Mouse (Mus musculus) cortical plate, adult 2 months (tissue): ENCODE results near the gene Mmp19. TPM values are rescaled to one million over a fixed set of nuclear protein-coding genes. Genes with fewer than 3 reads are reported as not detected.

Experiments
- H3K27ac ChIP-seq: fragments of 200-500 bp; 2 replicates; pipeline ENCODE4 v1.5.1; 2012; ENCODE audit warnings: low read length, control low read depth, inconsistent platforms; ENCODE audit not compliant: insufficient read depth
- H3K4me1 ChIP-seq: fragments of 200-500 bp; 2 replicates; pipeline ENCODE4 v1.6.1; 2011; ENCODE audit warnings: low read length; ENCODE audit not compliant: control insufficient read depth, insufficient read depth
- H3K4me3 ChIP-seq: fragments of 200-500 bp; 2 replicates; pipeline ENCODE4 v1.5.1; 2011; ENCODE audit warnings: mild to moderate bottlenecking, low read length, control low read depth; ENCODE audit not compliant: insufficient read depth
- CTCF ChIP-seq: fragments of 200-500 bp; IDR thresholded peaks from 2 replicates; pipeline ENCODE4 v1.5.1; 2011; ENCODE audit warnings: mild to moderate bottlenecking, control low read depth, low read length; ENCODE audit not compliant: insufficient read depth; ENCODE audit errors: extremely low read depth
- POLR2A ChIP-seq: fragments of 200-500 bp; IDR thresholded peaks from 2 replicates; pipeline ENCODE4 v1.6.1; 2011; ENCODE audit warnings: mild to moderate bottlenecking, low read length, control low read depth; ENCODE audit not compliant: insufficient read depth; ENCODE audit errors: extremely low read depth
- polyA plus RNA-seq: library from polyadenylated mRNA; depleted of rRNA; stranded (reverse); fragments of >200 nt; gene quantifications from 2 replicates; pipeline ENCODE4 v1.2.3, GENCODE M21; 2012

Gene Mmp19
- polyA plus RNA-seq, 1 experiment: 0.38 TPM

GRCm38 (mm10) chr10:128798676-128799075 is 8.0 kb downstream of the Mmp19 start:
- TF ChIP-seq POLR2A: no peak
- TF ChIP-seq CTCF: no peak
- Histone ChIP-seq H3K27ac (no peak overlapping the region), H3K4me1 (no peaks in the 10 kb centered on the region; the same call in 1 of the 2 replicates), H3K4me3 (no peak overlapping the region)

GRCm38 (mm10) chr10:128801981-128802495 is 11.3 kb downstream of the Mmp19 start:
- TF ChIP-seq POLR2A (no peak), CTCF (no peak)
- no peak overlapping the region for H3K4me3 ChIP-seq
- peaks cover 7% of the 10 kb centered on the region for H3K4me1 ChIP-seq
- no peak overlapping the region for H3K27ac ChIP-seq

- Histone ChIP-seq H3K4me3 (no peak overlapping the region; the same call in 1 of the 2 replicates), H3K4me1 (peaks cover 9% of the 10 kb centered on the region), H3K27ac (no peak overlapping the region)
- TF ChIP-seq CTCF (no peak), POLR2A (no peak)
These were observed 12.2 kb downstream of the Mmp19 start for GRCm38 (mm10) chr10:128802956-128803355.

GRCm38 (mm10) chr10:128803361-128803760 is 12.7 kb downstream of the Mmp19 start:
- peak overlapping the region; percentile 94 for H3K4me3 ChIP-seq

GRCm38 (mm10) chr10:128803771-128804270 is 13.1 kb downstream of the Mmp19 start, which contains the start of gene Dnajc14:
Dnajc14 (plus strand) TSS chr10:128804062.
- Histone ChIP-seq H3K4me1 (peaks cover 13% of the 10 kb centered on the region), H3K27ac (peak within 1 kb of the TSS; percentile 98), H3K4me3 (peak within 1 kb of the TSS; percentile 94)
- TF ChIP-seq CTCF: no peak
- peak; percentile 77 for TF ChIP-seq POLR2A

More at GRCm38 (mm10) chr10:128803361-128803760, 12.7 kb downstream of the Mmp19 start:
- TF ChIP-seq POLR2A: no peak
- TF ChIP-seq CTCF: no peak
- H3K27ac ChIP-seq: no peak overlapping the region
- H3K4me1 ChIP-seq: peaks cover 9% of the 10 kb centered on the region

GRCm38 (mm10) chr10:128804271-128805091 is 13.8 kb downstream of the Mmp19 start, which contains the start of gene Tmem198b:
Tmem198b (minus strand) TSS chr10:128804370.
- H3K27ac ChIP-seq: peak within 1 kb of the TSS; percentile 98
- peaks cover 13% of the 10 kb centered on the region for H3K4me1 ChIP-seq
- TF ChIP-seq CTCF: no peak
- peak; percentile 26 for TF ChIP-seq POLR2A
- peak within 1 kb of the TSS; percentile 94 for H3K4me3 ChIP-seq

GRCm38 (mm10) chr10:128805092-128806000 is 14.6 kb downstream of the Mmp19 start:
- TF ChIP-seq POLR2A (peak; percentile 81; the same call in 1 of the 2 replicates), CTCF (no peak)
- peak overlapping the region; percentile 94 for H3K4me3 ChIP-seq
- peaks cover 13% of the 10 kb centered on the region for H3K4me1 ChIP-seq
- H3K27ac ChIP-seq: peak overlapping the region; percentile 98

GRCm38 (mm10) chr10:128806086-128806485 is 15.4 kb downstream of the Mmp19 start:
- Histone ChIP-seq H3K4me3 (peak overlapping the region; percentile 94), H3K27ac (no peak overlapping the region), H3K4me1 (peaks cover 13% of the 10 kb centered on the region)
- TF ChIP-seq POLR2A (no peak), CTCF (no peak)

- Histone ChIP-seq H3K4me1 (peaks cover 13% of the 10 kb centered on the region), H3K27ac (no peak overlapping the region)
These were observed 16.3 kb downstream of the Mmp19 start for GRCm38 (mm10) chr10:128807018-128807417.

More at GRCm38 (mm10) chr10:128807018-128807417, 16.3 kb downstream of the Mmp19 start:
- no peak overlapping the region; the same call in 1 of the 2 replicates for H3K4me3 ChIP-seq
- TF ChIP-seq CTCF (no peak), POLR2A (no peak)
